Mouse (Mus musculus) left cerebral cortex, adult 18-20 months (tissue): Measurements from ENCODE around the gene Zfp874b. TPM values are rescaled to one million over a fixed set of nuclear protein-coding genes. Genes with fewer than 3 reads are reported as not detected.

Source experiments
- total RNA-seq, 2 experiments: library from RNA; stranded (reverse); gene quantifications; 2 replicates each; pipeline ENCODE4 v1.2.3; 2021

The Zfp874b gene
- total RNA-seq, 2 experiments from 2014 or later, result 14.9 to 23.6 TPM

Other genes starting within 250 kb of the Zfp874b start
- gene Zfp458, start 205.8 kb downstream of the Zfp874b start, total RNA-seq, result 10 to 100 TPM; 18.7 to 20.4 TPM
- gene Zfp457, start 177.8 kb downstream of the Zfp874b start, total RNA-seq, result 1 to 10 TPM; 5.1 to 7.2 TPM
- 1 to 10 TPM; 3.1 TPM for gene Zfp595, start 151.7 kb downstream of the Zfp874b start, total RNA-seq
- 1 to 10 TPM in 1 of 2 experiments, not detected in 1; 3.6 TPM for gene Gm28044, start 123.7 kb downstream of the Zfp874b start, total RNA-seq
- gene Zfp953, start 123.7 kb downstream of the Zfp874b start, total RNA-seq, result under 1 TPM; 0.77 to 0.91 TPM
- gene Gm28041, start 108.5 kb downstream of the Zfp874b start, total RNA-seq, result not detected
- 1 to 10 TPM; 1.4 to 2.0 TPM for gene Zfp456, start 108.4 kb downstream of the Zfp874b start, total RNA-seq
- gene Zfp429, start 84.4 kb downstream of the Zfp874b start, total RNA-seq, result 1 to 10 TPM; 2.6 to 3.5 TPM
- 1 to 10 TPM; 3.9 to 5.0 TPM for gene Zfp459, start 62.8 kb downstream of the Zfp874b start, total RNA-seq
- gene Zfp874a, start 32.6 kb downstream of the Zfp874b start, total RNA-seq, result 10 to 100 TPM; 12.1 to 12.8 TPM
- gene Zfp58, start 16.3 kb upstream of the Zfp874b start, total RNA-seq, result 1 to 10 TPM; 9.7 to 9.9 TPM
- gene Gm26965, start 41.9 kb upstream of the Zfp874b start, total RNA-seq, result 1 to 10 TPM in 1 of 2 experiments, not detected in 1; 1.6 TPM
- gene Zfp87, start 41.9 kb upstream of the Zfp874b start, total RNA-seq, result 10 to 100 TPM; 21.3 to 21.4 TPM
- gene Zfp748, start 69.6 kb upstream of the Zfp874b start, total RNA-seq, result 10 to 100 TPM; 10.2 to 10.3 TPM
- gene Zfp729b, start 125.4 kb upstream of the Zfp874b start, total RNA-seq, result 1 to 10 TPM; 7.5 to 8.5 TPM
- gene Gm49345, start 153.5 kb upstream of the Zfp874b start, total RNA-seq, result 1 to 10 TPM; 1.4 to 3.3 TPM
- 1 to 10 TPM; 8.5 to 9.0 TPM for gene Zfp729a, start 153.5 kb upstream of the Zfp874b start, total RNA-seq
- gene Zfp738, start 202.8 kb upstream of the Zfp874b start, total RNA-seq, result 10 to 100 TPM; 22.6 to 23.1 TPM
- 10 to 100 TPM; 14.1 to 14.4 TPM for gene Zfp65, start 244.9 kb upstream of the Zfp874b start, total RNA-seq